Mouse (Mus musculus) left cerebral cortex, adult 18-20 months (tissue): ENCODE data around the gene Nat9. TPM values are rescaled to one million over a fixed set of nuclear protein-coding genes. Genes with fewer than 3 reads are reported as not detected.
A peak's percentile ranks its signal among the peaks of the same experiment; 100 is the strongest.

Source experiments
- DNase-seq, 2 experiments: peaks; one replicate each; pipeline ENCODE4 v3.0.0; 2021 to 2022; ENCODE audit warnings: low spot score in 2 of 2, mixed read lengths in 1 of 2
- total RNA-seq, 2 experiments: library from RNA; stranded (reverse); gene quantifications; 2 replicates each; pipeline ENCODE4 v1.2.3; 2021

The Nat9 gene
- total RNA-seq, 2 experiments from 2014 or later = 24.3 to 30.5 TPM

DNA sequence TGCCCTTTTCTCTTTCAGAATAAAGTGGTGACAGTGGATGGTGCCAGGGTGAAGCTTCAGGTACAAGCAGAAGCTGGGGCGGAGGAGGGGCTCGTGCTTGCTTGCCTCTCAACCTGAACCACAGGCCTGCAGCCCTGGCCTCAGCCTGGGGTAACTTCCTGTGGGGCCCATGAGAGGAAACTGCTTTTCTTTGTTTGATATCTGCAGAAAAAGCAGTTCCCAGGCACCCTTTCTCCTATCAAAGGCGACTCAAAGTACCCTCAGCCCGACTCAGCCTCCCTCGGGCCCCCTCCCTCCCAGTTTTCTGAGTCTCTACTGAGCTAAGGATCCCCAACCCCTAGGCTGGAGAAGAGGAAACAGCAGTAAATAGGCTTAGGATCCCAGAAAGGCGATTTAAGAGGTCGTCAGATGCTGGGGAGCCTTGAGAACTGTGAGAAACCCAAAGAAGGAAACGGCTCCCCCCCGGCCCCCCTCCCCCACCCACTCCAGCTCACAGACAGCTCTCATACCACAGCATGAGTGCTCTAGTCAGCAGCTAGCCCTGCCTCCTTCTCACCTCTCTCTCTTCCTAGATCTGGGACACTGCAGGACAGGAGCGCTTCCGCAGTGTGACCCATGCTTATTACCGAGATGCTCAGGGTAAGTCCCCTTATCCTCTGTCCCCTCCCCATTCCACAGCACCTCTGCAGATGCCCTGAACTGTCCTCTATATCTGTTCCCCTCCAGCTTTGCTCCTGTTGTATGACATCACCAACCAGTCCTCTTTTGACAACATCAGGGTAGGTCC lies 29.5 kb downstream of the Nat9 start:
- no peak for DNase-seq

DNA sequence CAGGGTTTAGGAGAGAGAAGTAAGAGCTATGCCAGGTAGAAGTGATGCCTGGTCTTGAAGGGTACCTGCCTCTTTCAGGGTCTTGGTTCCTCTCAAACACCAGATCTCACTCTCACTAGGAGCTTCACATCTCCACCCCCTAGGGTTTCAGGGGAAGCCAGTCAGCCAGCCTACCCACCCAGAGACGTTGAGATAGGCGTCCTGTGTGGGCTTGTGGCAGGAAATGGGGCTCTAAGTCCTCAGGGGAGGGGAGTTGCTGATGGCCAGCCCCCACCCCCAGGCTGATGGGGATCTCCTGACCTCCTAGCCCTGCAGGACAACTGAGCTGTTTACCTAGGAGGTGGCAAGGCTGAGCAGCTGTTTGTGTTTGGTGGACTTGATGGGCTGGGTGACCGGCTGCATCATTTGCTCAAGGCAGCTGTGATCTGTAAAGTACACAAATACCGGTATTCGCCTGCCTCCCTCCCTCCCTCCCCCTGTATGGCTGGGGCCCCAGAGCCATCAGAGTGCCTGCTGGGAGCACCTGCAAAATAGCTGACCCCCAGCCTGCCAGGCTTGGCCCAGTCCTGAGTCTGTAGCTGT lies 32.5 kb downstream of the Nat9 start:
- DNase-seq = no peak

- peak; percentile 62 to 69 for DNase-seq
Observed at GRCm38 (mm10) chr11:115153699-115154292, 33.9 kb downstream of the Nat9 start.

GRCm38 (mm10) chr11:115153088-115153487 lies 34.6 kb downstream of the Nat9 start:
- DNase-seq = no peak

GRCm38 (mm10) chr11:115151755-115152429 lies 35.8 kb downstream of the Nat9 start:
- DNase-seq = no peak

GRCm38 (mm10) chr11:115150741-115151254 lies 36.9 kb downstream of the Nat9 start:
- DNase-seq = no peak

DNA sequence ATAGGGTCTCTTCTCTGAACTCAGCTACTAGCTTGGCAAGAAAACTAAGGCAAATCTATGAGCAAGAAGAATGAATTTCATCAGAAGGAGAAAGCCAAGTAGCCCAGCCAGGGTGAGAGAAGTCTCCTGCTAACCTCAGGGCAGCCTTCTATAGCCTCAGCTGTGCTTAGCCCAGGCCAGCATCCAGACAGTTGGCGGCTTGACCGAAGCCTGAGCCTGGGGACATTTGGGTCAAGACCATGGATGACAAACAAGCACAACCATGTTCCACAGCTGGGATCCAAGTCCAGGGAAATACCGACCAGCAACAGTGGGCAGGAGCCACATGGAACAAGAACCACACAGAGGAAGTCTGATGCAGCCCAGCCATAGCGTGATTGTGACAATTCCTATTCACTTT lies 39.8 kb downstream of the Nat9 start:
- no peak for DNase-seq

GRCm38 (mm10) chr11:115141970-115142369 lies 45.7 kb downstream of the Nat9 start:
- DNase-seq = no peak

- DNase-seq = no peak
Observed at GRCm38 (mm10) chr11:115138597-115139262, 48.9 kb downstream of the Nat9 start.

- no peak for DNase-seq
Observed at GRCm38 (mm10) chr11:115133800-115134199, 53.9 kb downstream of the Nat9 start, which contains the start of gene Cd300lf. Gene Cd300lf (minus strand): TSS chr11:115133992.

Other genes with a start within 250 kb of the Nat9 start
- not detected for gene Cd300c, start 218.7 kb downstream of the Nat9 start, total RNA-seq
- gene Cd300ld, start 197.9 kb downstream of the Nat9 start, total RNA-seq = under 1 TPM in 1 of 2 experiments, not detected in 1; 0.12 TPM
- 1 to 10 TPM; 3.3 to 3.7 TPM for gene Cd300c2, start 186.0 kb downstream of the Nat9 start, total RNA-seq
- gene Cd300ld2, start 171.7 kb downstream of the Nat9 start, total RNA-seq = not detected
- not detected for gene Cd300ld4, start 160.8 kb downstream of the Nat9 start, total RNA-seq
- gene Cd300ld5, start 150.1 kb downstream of the Nat9 start, total RNA-seq = under 1 TPM; 0.60 to 0.82 TPM
- gene Cd300ld3, start 139.4 kb downstream of the Nat9 start, total RNA-seq = under 1 TPM; 0.60 to 0.82 TPM
- gene Cd300e, start 125.7 kb downstream of the Nat9 start, total RNA-seq = not detected
- gene Rab37, start 96.4 kb downstream of the Nat9 start, total RNA-seq = 1 to 10 TPM; 3.3 to 3.8 TPM
- under 1 TPM; 0.30 to 0.42 TPM for gene Cd300lf, start 53.9 kb downstream of the Nat9 start, total RNA-seq
- gene Slc9a3r1, start 24.5 kb downstream of the Nat9 start, total RNA-seq = 10 to 100 TPM; 60.9 to 68.1 TPM
- gene Tmem104, start 372 bp downstream of the Nat9 start, total RNA-seq = 10 to 100 TPM; 14.9 to 16.2 TPM
- 10 to 100 TPM; 33.8 to 35.7 TPM for gene Grin2c, start 79.4 kb upstream of the Nat9 start, total RNA-seq
- 10 to 100 TPM; 13.1 to 18.1 TPM for gene Fdxr, start 89.2 kb upstream of the Nat9 start, total RNA-seq
- gene Fads6, start 109.8 kb upstream of the Nat9 start, total RNA-seq = 10 to 100 TPM; 14.6 to 15.5 TPM
- gene Otop2, start 119.3 kb upstream of the Nat9 start, total RNA-seq = 1 to 10 TPM in 1 of 2 experiments, under 1 TPM in 1; 0.74 to 2.1 TPM
- under 1 TPM; 0.26 to 0.52 TPM for gene Ush1g, start 134.2 kb upstream of the Nat9 start, total RNA-seq
- gene Otop3, start 146.9 kb upstream of the Nat9 start, total RNA-seq = under 1 TPM in 1 of 2 experiments, not detected in 1; 0.14 TPM
- 100 to 1,000 TPM; 111 to 114 TPM for gene Hid1, start 179.9 kb upstream of the Nat9 start, total RNA-seq
- gene Cdr2l, start 194.1 kb upstream of the Nat9 start, total RNA-seq = 10 to 100 TPM; 26.8 to 29.3 TPM
- gene Mrpl58, start 215.9 kb upstream of the Nat9 start, total RNA-seq = 100 to 1,000 TPM; 111 to 122 TPM
- gene Atp5h, start 232.1 kb upstream of the Nat9 start, total RNA-seq = 100 to 1,000 TPM; 453 to 457 TPM
- 10 to 100 TPM; 82.5 to 85.6 TPM for gene Kctd2, start 232.3 kb upstream of the Nat9 start, total RNA-seq